Mouse (Mus musculus): ENCODE data around the gene Sae1. TPM values are rescaled to one million over a fixed set of nuclear protein-coding genes. Genes with fewer than 3 reads are reported as not detected.

Gene Sae1
- total and polyA plus RNA-seq, 2 experiments, result 11.5 to 16.1 TPM

DNA sequence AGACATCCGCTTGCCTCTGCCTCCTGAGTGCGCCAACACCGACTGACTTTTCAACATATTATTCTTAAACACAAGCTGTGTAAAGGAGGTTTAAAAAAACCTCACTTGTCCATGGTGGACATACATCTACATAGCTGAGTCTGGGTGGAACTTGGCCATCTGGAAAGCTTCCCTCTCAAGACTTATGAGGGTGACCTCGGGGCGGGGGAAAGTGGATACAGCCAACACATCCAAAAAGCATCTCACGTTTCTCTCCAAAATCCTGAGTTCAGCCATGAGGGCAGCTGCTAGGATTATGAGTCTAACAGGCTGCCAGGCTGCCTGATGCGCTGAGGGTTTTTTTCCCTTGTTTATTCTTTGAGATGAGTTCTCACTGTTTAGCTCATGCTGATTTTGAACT lies 62.9 kb downstream of the Sae1 start:
- DNase-seq (ENCODE audit: extremely low read depth, low read depth, low spot score), result no peak
- TF ChIP-seq CTCF (IDR thresholded peaks at IDR 0.05; ENCODE audit: low read depth, low read length), result no peak
- no peak for TF ChIP-seq POLR2A (IDR thresholded peaks at IDR 0.05; ENCODE audit: extremely low read depth, insufficient read depth, low read length)
- 89% methylated on average over 7 of the region's 7 CpGs for WGBS
- Histone ChIP-seq H3K27me3 (ENCODE audit: control insufficient read depth, insufficient read depth, low read length) (no peaks in the 10 kb centered on the region), H3K27ac (replicated peaks; ENCODE audit: insufficient read depth, low read depth, low read length) (no peak overlapping the region), H3K9ac (ENCODE audit: low read depth, low read length) (no peak overlapping the region), H3K36me3 (ENCODE audit: control insufficient read depth, insufficient read depth, low read length) (0 out of 2 replicates have a peak, but pooled peaks cover 3% of the 10 kb centered on the region), H3K79me2 (ENCODE audit: control insufficient read depth, insufficient read depth, low read length) (no peaks in the 10 kb centered on the region), H3K4me1 (ENCODE audit: control insufficient read depth, insufficient read depth, low read length) (peaks cover 3% of the 10 kb centered on the region; the same call in 1 of the 2 replicates), H3K4me3 (ENCODE audit: insufficient read depth, low read depth, low read length) (no peak overlapping the region)

DNA sequence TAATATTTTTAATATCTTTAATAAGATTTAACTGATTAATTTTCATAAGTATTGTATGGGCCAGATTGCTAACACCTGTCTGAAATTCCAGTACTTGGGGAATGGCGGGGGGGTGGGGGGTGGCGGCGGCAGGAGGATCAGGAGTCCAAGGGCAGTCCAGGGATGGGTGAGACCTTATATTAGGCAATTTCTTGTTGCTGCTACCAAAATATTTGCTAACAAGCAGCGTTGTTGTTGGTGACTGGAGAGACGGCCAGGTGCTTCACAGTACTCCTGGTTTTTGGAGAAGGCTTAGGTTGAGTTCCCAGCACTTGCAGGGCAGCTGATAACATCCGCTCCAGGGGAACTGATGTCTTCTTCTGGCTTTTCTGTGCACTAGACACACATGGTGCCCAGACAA lies 67.1 kb downstream of the Sae1 start:
- 32% methylated on average over 6 of the region's 6 CpGs for WGBS
- Histone ChIP-seq H3K27ac (replicated peaks; ENCODE audit: insufficient read depth, low read depth, low read length) (peak overlapping the region; percentile 35), H3K4me3 (ENCODE audit: insufficient read depth, low read depth, low read length) (no peak overlapping the region), H3K9ac (ENCODE audit: low read depth, low read length) (no peak overlapping the region), H3K79me2 (ENCODE audit: control insufficient read depth, insufficient read depth, low read length) (no peaks in the 10 kb centered on the region), H3K27me3 (ENCODE audit: control insufficient read depth, insufficient read depth, low read length) (no peaks in the 10 kb centered on the region), H3K36me3 (ENCODE audit: control insufficient read depth, insufficient read depth, low read length) (peaks cover 3% of the 10 kb centered on the region; the same call in 1 of the 2 replicates), H3K4me1 (ENCODE audit: control insufficient read depth, insufficient read depth, low read length) (peaks cover 3% of the 10 kb centered on the region)
- TF ChIP-seq CTCF (IDR thresholded peaks at IDR 0.05; ENCODE audit: low read depth, low read length) (no peak), POLR2A (IDR thresholded peaks at IDR 0.05; ENCODE audit: extremely low read depth, insufficient read depth, low read length) (no peak)
- DNase-seq (ENCODE audit: extremely low read depth, low read depth, low spot score), result peak; percentile 85

DNA sequence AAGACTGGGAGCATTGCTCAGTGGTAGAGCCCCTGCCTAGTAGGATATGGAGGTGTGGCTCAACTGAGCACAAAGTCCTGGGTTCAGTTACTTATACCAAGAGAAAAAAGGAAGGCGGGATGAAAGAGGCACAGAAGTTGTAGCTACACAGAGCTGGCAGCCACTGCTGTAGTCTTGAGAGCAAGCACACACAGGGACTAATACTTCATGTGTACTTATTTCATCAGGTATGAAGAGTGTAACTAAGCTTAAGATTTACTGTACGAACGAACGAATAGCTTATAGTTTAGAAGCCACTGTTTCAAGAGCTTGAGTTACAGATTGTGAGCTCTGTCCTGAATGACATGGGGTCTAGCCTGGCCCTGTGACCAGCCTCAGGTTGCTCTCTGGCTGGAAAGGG lies 68.4 kb downstream of the Sae1 start:
- Histone ChIP-seq H3K4me1 (ENCODE audit: control insufficient read depth, insufficient read depth, low read length) (peaks cover 6% of the 10 kb centered on the region), H3K4me3 (ENCODE audit: insufficient read depth, low read depth, low read length) (no peak overlapping the region), H3K36me3 (ENCODE audit: control insufficient read depth, insufficient read depth, low read length) (peaks cover 3% of the 10 kb centered on the region; the same call in 1 of the 2 replicates), H3K79me2 (ENCODE audit: control insufficient read depth, insufficient read depth, low read length) (no peaks in the 10 kb centered on the region), H3K27ac (replicated peaks; ENCODE audit: insufficient read depth, low read depth, low read length) (no peak overlapping the region), H3K27me3 (ENCODE audit: control insufficient read depth, insufficient read depth, low read length) (no peaks in the 10 kb centered on the region), H3K9ac (ENCODE audit: low read depth, low read length) (no peak overlapping the region)
- no peak for DNase-seq (ENCODE audit: extremely low read depth, low read depth, low spot score)
- 85% methylated on average over 4 of the region's 4 CpGs for WGBS
- no peak for TF ChIP-seq POLR2A (IDR thresholded peaks at IDR 0.05; ENCODE audit: extremely low read depth, insufficient read depth, low read length)
- TF ChIP-seq CTCF (IDR thresholded peaks at IDR 0.05; ENCODE audit: low read depth, low read length), result no peak

DNA sequence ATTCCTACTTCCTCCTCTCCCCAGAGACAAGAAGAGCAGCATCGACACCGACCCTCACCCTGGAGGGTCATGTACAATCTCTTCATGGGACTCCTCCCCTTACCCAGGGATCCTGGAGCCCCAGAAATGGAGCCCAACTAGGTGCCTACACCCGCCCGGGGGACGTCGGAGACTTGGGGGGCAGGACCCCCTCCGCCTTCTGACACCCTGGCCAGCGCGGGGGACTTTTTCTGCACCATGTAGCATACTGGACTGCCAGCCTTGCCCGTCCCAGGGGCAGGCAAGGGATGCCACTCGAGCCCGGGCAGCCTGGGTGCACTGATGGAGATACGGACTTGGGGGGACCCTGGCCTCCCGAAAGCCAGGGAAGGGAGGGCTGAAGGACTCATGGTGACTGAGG lies 70.5 kb downstream of the Sae1 start:
- Histone ChIP-seq H3K27me3 (ENCODE audit: control insufficient read depth, insufficient read depth, low read length) (no peaks in the 10 kb centered on the region), H3K9ac (ENCODE audit: low read depth, low read length) (no peak overlapping the region)
- 92% methylated on average over 14 of the region's 14 CpGs for WGBS

DNA sequence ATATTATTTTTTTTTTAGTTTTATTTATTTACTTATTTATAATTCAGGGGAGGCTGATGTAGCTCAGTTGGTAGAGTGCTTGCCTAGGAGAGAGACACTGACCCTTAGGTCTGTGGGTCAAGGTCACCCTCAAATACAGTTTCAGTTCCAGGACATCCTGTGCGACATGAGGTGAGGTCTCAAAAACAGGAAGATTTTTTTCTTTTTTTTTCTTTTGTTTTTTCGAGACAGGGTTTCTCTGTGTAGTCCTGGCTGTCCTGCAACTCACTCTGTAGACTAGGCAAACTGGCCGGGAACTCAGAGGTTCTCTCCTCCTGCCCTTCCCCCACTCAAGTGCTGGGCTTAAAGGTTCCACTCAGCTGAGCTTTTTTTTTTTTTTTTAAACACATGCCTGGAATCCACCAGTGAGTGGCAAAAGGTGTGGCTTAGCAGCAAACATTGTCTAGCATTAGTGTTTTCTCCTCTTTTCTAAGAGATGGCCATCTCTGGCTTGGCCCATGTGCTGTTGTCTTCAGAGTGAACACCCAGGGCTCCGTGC lies 72.3 kb downstream of the Sae1 start:
- no peaks in the 10 kb centered on the region for H3K27me3 ChIP-seq (ENCODE audit: control insufficient read depth, insufficient read depth, low read length)
- WGBS, result 24% methylated on average over 4 of the region's 4 CpGs
- H3K9ac ChIP-seq (ENCODE audit: low read depth, low read length), result no peak overlapping the region; the same call in 1 of the 2 replicates
- TF ChIP-seq POLR2A (IDR thresholded peaks at IDR 0.05; ENCODE audit: extremely low read depth, insufficient read depth, low read length) (no peak), CTCF (IDR thresholded peaks at IDR 0.05; ENCODE audit: low read depth, low read length) (no peak)
- H3K36me3 ChIP-seq (ENCODE audit: control insufficient read depth, insufficient read depth, low read length), result peaks cover 3% of the 10 kb centered on the region; the same call in 1 of the 2 replicates
- DNase-seq (ENCODE audit: extremely low read depth, low read depth, low spot score), result peak; percentile 72
- H3K4me3 ChIP-seq (ENCODE audit: insufficient read depth, low read depth, low read length), result no peak overlapping the region
- peaks cover 14% of the 10 kb centered on the region for H3K4me1 ChIP-seq (ENCODE audit: control insufficient read depth, insufficient read depth, low read length)
- peaks cover 5% of the 10 kb centered on the region; the same call in 1 of the 2 replicates for H3K79me2 ChIP-seq (ENCODE audit: control insufficient read depth, insufficient read depth, low read length)
- peak overlapping the region; percentile 55 for H3K27ac ChIP-seq (replicated peaks; ENCODE audit: insufficient read depth, low read depth, low read length)

More for the DNA sequence above, 70.5 kb downstream of the Sae1 start:
- TF ChIP-seq POLR2A (IDR thresholded peaks at IDR 0.05; ENCODE audit: extremely low read depth, insufficient read depth, low read length), result no peak
- Histone ChIP-seq H3K27ac (replicated peaks; ENCODE audit: insufficient read depth, low read depth, low read length) (no peak overlapping the region), H3K36me3 (ENCODE audit: control insufficient read depth, insufficient read depth, low read length) (peaks cover 3% of the 10 kb centered on the region; the same call in 1 of the 2 replicates), H3K4me1 (ENCODE audit: control insufficient read depth, insufficient read depth, low read length) (peaks cover 6% of the 10 kb centered on the region), H3K4me3 (ENCODE audit: insufficient read depth, low read depth, low read length) (no peak overlapping the region), H3K79me2 (ENCODE audit: control insufficient read depth, insufficient read depth, low read length) (peaks cover 2% of the 10 kb centered on the region; the same call in 1 of the 2 replicates)
- no peak for DNase-seq (ENCODE audit: extremely low read depth, low read depth, low spot score)

DNA sequence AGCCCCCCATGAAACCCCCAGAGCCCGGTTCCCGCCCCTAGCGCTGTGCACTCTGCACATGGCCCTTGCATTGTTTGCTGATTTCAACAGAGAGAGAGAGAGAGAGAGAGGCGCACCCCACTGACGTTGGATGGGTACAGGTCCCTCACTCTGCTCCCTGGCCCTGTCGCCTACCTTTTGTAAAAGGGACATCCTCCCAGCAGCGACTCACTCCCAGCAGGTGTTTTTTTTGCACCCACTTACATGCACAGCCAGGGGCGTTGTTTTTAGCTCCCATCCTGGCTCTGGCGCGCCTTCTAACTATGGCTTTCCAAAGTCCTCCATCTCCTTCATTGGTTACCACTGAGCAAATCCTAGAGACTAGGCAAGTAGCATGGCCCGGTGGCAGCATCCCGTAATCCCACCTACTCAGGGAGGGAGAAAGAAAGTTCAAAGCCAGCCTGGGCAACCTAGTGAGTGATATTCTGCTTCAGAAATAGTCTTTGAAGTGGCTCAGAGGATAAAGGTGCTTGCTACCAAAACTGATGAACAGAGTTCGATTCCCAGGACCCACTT lies 73.3 kb downstream of the Sae1 start:
- Histone ChIP-seq H3K79me2 (ENCODE audit: control insufficient read depth, insufficient read depth, low read length) (peaks cover 5% of the 10 kb centered on the region; the same call in 1 of the 2 replicates), H3K4me1 (ENCODE audit: control insufficient read depth, insufficient read depth, low read length) (peaks cover 14% of the 10 kb centered on the region), H3K4me3 (ENCODE audit: insufficient read depth, low read depth, low read length) (peak overlapping the region; percentile 84), H3K27me3 (ENCODE audit: control insufficient read depth, insufficient read depth, low read length) (no peaks in the 10 kb centered on the region), H3K36me3 (ENCODE audit: control insufficient read depth, insufficient read depth, low read length) (peaks cover 3% of the 10 kb centered on the region; the same call in 1 of the 2 replicates), H3K9ac (ENCODE audit: low read depth, low read length) (peak overlapping the region; percentile 99), H3K27ac (replicated peaks; ENCODE audit: insufficient read depth, low read depth, low read length) (peak overlapping the region; percentile 95)
- DNase-seq (ENCODE audit: extremely low read depth, low read depth, low spot score), result peak; percentile 81
- TF ChIP-seq CTCF (IDR thresholded peaks at IDR 0.05; ENCODE audit: low read depth, low read length) (no peak), POLR2A (IDR thresholded peaks at IDR 0.05; ENCODE audit: extremely low read depth, insufficient read depth, low read length) (no peak)
- WGBS, result 8% methylated on average over 13 of the region's 13 CpGs
